Mouse (Mus musculus) G1E (cell line): ENCODE data around the gene Gm48551.

ENCODE experiments used
- CTCF ChIP-seq: IDR thresholded peaks from 2 replicates; pipeline ENCODE4 v1.5.1; 2012; ENCODE audit warnings: low read depth, low read length, inconsistent platforms, mixed read lengths
- GATA1 ChIP-seq: IDR thresholded peaks from 2 replicates; pipeline ENCODE4 v1.6.1; 2012; ENCODE audit warnings: borderline replicate concordance, low read length, inconsistent platforms, mixed read lengths
- POLR2AphosphoS5 ChIP-seq: IDR thresholded peaks from 2 replicates; pipeline ENCODE4 v1.6.1; 2012; ENCODE audit warnings: low read depth, low read length, inconsistent platforms; ENCODE audit not compliant: insufficient replicate concordance
- TAL1 ChIP-seq: conservative IDR thresholded peaks from 2 replicates; pipeline ENCODE4 v1.6.1; 2012; ENCODE audit warnings: low read depth, low read length, inconsistent platforms, mixed read lengths

DNA sequence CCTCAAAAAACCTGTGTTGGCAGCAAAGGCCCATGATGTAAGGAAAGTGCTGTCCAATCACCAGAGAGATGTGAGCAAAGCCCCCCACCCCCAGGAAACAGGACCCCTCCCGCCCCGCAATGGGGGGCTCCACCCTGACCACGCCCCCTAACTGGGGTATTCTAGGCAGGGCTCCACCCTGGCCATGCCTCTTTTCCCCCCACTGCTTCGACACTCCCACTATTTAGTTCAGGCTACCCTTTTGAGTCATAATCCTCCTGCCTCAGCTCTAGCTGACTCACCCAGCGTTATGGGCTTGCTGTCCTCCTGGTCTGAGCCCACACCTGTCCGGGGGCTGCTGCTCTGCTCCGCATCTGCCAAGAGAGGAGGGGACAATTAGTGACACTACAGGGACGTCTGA, 25.1 kb downstream of the Gm48551 start:
- TF ChIP-seq TAL1 (no peak), CTCF (no peak), GATA1 (no peak), POLR2AphosphoS5 (no peak)
